Mouse (Mus musculus) stomach, postnatal 0 days (tissue): ENCODE measurements around the gene Mob4.

Experiments used
- CTCF ChIP-seq: IDR thresholded peaks from 2 replicates; pipeline ENCODE4 v1.5.1; 2016; ENCODE audit warnings: antibody characterized with exemption, low read depth, mild to moderate bottlenecking, moderate library complexity
- EP300 ChIP-seq: optimal IDR thresholded peaks from 2 replicates; pipeline ENCODE3; 2016; ENCODE audit warnings: antibody characterized with exemption

- TF ChIP-seq CTCF: no peak
- no peak for TF ChIP-seq EP300
Observed at GRCm38 (mm10) chr1:55145556-55145955, 14.5 kb downstream of the Mob4 start.
